Mouse (Mus musculus) hematopoietic stem cell, adult 5-6 weeks (primary cell): ENCODE results near the gene 1300017J02Rik. TPM values are rescaled to one million over a fixed set of nuclear protein-coding genes. Genes with fewer than 3 reads are reported as not detected.

Experiments
- ATAC-seq, 2 experiments: fragments of 125-278 bp in 1 of 2; replicated peaks in 1 of 2; 2 replicates each; pipeline ENCODE4 v1.8.0; 2016 to 2017; ENCODE audit warnings: inconsistent platforms in 2 of 2, mild to moderate bottlenecking in 2 of 2, moderate number of reproducible peaks in 2 of 2, low read depth in 1 of 2, moderate TSS enrichment in 1 of 2; ENCODE audit not compliant: low FRiP score in 2 of 2, poor library complexity in 2 of 2, severe bottlenecking in 2 of 2, insufficient read depth in 1 of 2, low TSS enrichment in 1 of 2
- total RNA-seq: library from RNA; stranded (forward); fragments of 172-1452, 232-1000 nt; gene quantifications from 2 replicates; pipeline ENCODE4 v1.2.3, GENCODE M21; 2017

The 1300017J02Rik gene
- total RNA-seq, 1 experiment from 2014 or later: 1.8 TPM

GRCm38 (mm10) chr9:103286901-103287422 lies 17.9 kb downstream of the 1300017J02Rik start:
- ATAC-seq: no peak

GRCm38 (mm10) chr9:103286396-103286795 lies 18.5 kb downstream of the 1300017J02Rik start:
- no peak for ATAC-seq

- no peak for ATAC-seq
Observed at GRCm38 (mm10) chr9:103276876-103277275, 28.0 kb downstream of the 1300017J02Rik start.

GRCm38 (mm10) chr9:103275676-103276075 lies 29.2 kb downstream of the 1300017J02Rik start:
- no peak for ATAC-seq

GRCm38 (mm10) chr9:103274819-103275218 lies 30.1 kb downstream of the 1300017J02Rik start:
- no peak for ATAC-seq

- no peak for ATAC-seq
Observed at GRCm38 (mm10) chr9:103271104-103271503, 33.8 kb downstream of the 1300017J02Rik start.

- no peak for ATAC-seq
Observed at GRCm38 (mm10) chr9:103265778-103266177, 39.1 kb downstream of the 1300017J02Rik start.

- no peak for ATAC-seq
Observed at GRCm38 (mm10) chr9:103252906-103253305, 52.0 kb downstream of the 1300017J02Rik start.

GRCm38 (mm10) chr9:103248618-103249017 lies 56.3 kb downstream of the 1300017J02Rik start:
- ATAC-seq: no peak

GRCm38 (mm10) chr9:103246526-103247168 lies 58.2 kb downstream of the 1300017J02Rik start:
- ATAC-seq: no peak

- ATAC-seq: no peak
Observed at GRCm38 (mm10) chr9:103243640-103244039, 61.2 kb downstream of the 1300017J02Rik start.

GRCm38 (mm10) chr9:103241206-103241605 lies 63.7 kb downstream of the 1300017J02Rik start:
- ATAC-seq: no peak

- ATAC-seq: no peak
Observed at GRCm38 (mm10) chr9:103239471-103239870, 65.4 kb downstream of the 1300017J02Rik start.

GRCm38 (mm10) chr9:103234565-103235165 lies 70.2 kb downstream of the 1300017J02Rik start:
- ATAC-seq: no peak

GRCm38 (mm10) chr9:103234059-103234458 lies 70.8 kb downstream of the 1300017J02Rik start:
- no peak for ATAC-seq

- no peak for ATAC-seq
Observed at GRCm38 (mm10) chr9:103233006-103233395, 71.9 kb downstream of the 1300017J02Rik start.

GRCm38 (mm10) chr9:103232232-103233005 lies 72.5 kb downstream of the 1300017J02Rik start:
- ATAC-seq: no peak
